Mouse (Mus musculus) midbrain, embryonic 15.5 days (tissue): Measurements from ENCODE around the gene Fam178b. TPM values are rescaled to one million over a fixed set of nuclear protein-coding genes. Genes with fewer than 3 reads are reported as not detected.

Experiments used
- ATAC-seq: fragments of 200-750 bp; cut with Nextera tagmentation; replicated peaks from 2 replicates; pipeline ENCODE4 v1.8.0; 2017; ENCODE audit warnings: moderate TSS enrichment
- H3K27ac ChIP-seq: fragments of 300-500 bp; sonication (generic); 2 replicates; pipeline ENCODE4 v1.5.1; 2015; ENCODE audit warnings: mild to moderate bottlenecking, inconsistent platforms
- H3K27me3 ChIP-seq: fragments of 300-500 bp; sonication (generic); replicated peaks from 2 replicates; pipeline ENCODE4 v1.6.1; 2015; ENCODE audit warnings: inconsistent platforms
- H3K36me3 ChIP-seq: fragments of 300-500 bp; sonication (generic); replicated peaks from 2 replicates; pipeline ENCODE4 v1.6.1; 2015; ENCODE audit warnings: inconsistent platforms
- H3K4me1 ChIP-seq: fragments of 300-500 bp; sonication (generic); 2 replicates; pipeline ENCODE4 v1.6.1; 2015; ENCODE audit warnings: inconsistent platforms
- H3K4me2 ChIP-seq: fragments of 300-500 bp; sonication (generic); 2 replicates; pipeline ENCODE4 v1.6.1; 2015; ENCODE audit warnings: inconsistent platforms, mild to moderate bottlenecking, moderate library complexity
- H3K4me3 ChIP-seq: fragments of 300-500 bp; sonication (generic); 2 replicates; pipeline ENCODE4 v1.5.1; 2015; ENCODE audit warnings: mild to moderate bottlenecking, inconsistent platforms
- H3K9ac ChIP-seq: fragments of 300-500 bp; sonication (generic); 2 replicates; pipeline ENCODE4 v1.6.1; 2015; ENCODE audit warnings: mild to moderate bottlenecking, inconsistent platforms
- H3K9me3 ChIP-seq: fragments of 300-500 bp; sonication (generic); 2 replicates; pipeline ENCODE4 v1.6.1; 2016; ENCODE audit warnings: inconsistent platforms
- whole genome bisulfite sequencing: fragments of 180-500 bp; shearing (Covaris S2); methylation state at CpG from one replicate; pipeline ENCODE4 v1.1.7; 2015; ENCODE audit warnings: mixed read lengths; 5-methylcytosine and 5-hydroxymethylcytosine counted together
- polyA plus RNA-seq: library from polyadenylated mRNA; unstranded; fragments of >200 nt; fragmentation: Nextera tagmentation; extraction: Ambion mirVana; gene quantifications from 2 replicates; pipeline ENCODE4 v1.2.1, GENCODE M21; 2015

Fam178b gene
- polyA plus RNA-seq, 1 experiment from 2014 or later: not detected

DNA sequence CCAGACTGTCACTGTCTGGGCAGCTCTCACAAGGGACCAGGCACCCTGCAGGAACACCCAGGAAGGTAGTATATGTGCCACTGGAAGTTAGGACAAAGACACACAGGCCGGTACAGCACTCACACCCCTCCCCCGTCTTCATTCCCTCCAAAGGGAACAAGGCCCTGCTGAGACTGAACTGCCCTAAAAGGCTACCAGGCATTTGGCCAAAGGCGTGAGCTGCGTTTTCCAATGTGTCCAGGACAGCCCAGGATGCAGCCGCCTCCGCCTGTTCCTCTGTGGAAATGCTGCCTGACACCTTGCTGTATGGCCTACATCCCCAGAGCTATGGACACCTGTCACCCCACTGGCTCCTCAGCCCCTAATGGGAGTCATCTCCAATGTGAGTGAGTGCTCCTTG is 93.5 kb downstream of the Fam178b start:
- no peaks in the 10 kb centered on the region for H3K9me3 ChIP-seq
- H3K4me2 ChIP-seq: no peak overlapping the region
- no peak for ATAC-seq
- H3K36me3 ChIP-seq: no peaks in the 10 kb centered on the region
- WGBS: 42% methylated on average over 6 of the region's 6 CpGs
- peaks cover 5% of the 10 kb centered on the region; the same call in 1 of the 2 replicates for H3K27me3 ChIP-seq
- no peak overlapping the region for H3K9ac ChIP-seq
- no peak overlapping the region for H3K4me3 ChIP-seq
- no peak overlapping the region for H3K27ac ChIP-seq
- H3K4me1 ChIP-seq: peaks cover 10% of the 10 kb centered on the region; the same call in 1 of the 2 replicates

- 71% methylated on average over 13 of the region's 13 CpGs for WGBS
- Histone ChIP-seq H3K9me3 (no peaks in the 10 kb centered on the region), H3K27me3 (peaks cover 5% of the 10 kb centered on the region; the same call in 1 of the 2 replicates), H3K36me3 (no peaks in the 10 kb centered on the region), H3K4me3 (no peak overlapping the region), H3K4me2 (no peak overlapping the region), H3K27ac (no peak overlapping the region), H3K4me1 (peaks cover 10% of the 10 kb centered on the region; the same call in 1 of the 2 replicates), H3K9ac (no peak overlapping the region)
- ATAC-seq: no peak; the same call in 1 of the 2 replicates
Measured at GRCm38 (mm10) chr1:36588476-36589450, 94.2 kb downstream of the Fam178b start.

DNA sequence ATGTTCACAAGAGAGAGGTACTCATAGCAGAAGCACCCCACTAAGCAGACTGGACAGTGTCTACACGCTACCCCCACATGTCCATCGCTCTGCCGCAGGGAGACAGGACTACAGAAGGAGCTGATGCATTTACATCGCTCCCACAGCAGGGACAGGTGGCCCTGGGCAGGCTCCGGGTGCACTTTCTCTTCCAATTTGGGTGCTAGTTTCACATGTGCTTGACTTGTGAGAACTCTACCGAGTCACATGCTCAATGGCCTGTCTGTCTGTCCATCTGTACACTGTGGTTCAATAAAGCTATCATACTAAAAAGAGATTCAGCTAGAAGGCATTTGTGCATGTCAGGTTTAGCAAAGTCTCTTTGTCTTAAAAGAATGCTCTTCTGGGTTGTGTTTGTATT is 95.1 kb downstream of the Fam178b start:
- H3K4me1 ChIP-seq: peaks cover 10% of the 10 kb centered on the region; the same call in 1 of the 2 replicates
- WGBS: 88% methylated on average over 6 of the region's 6 CpGs
- H3K9ac ChIP-seq: no peak overlapping the region
- no peaks in the 10 kb centered on the region for H3K36me3 ChIP-seq
- no peak overlapping the region for H3K4me2 ChIP-seq
- no peak overlapping the region for H3K27ac ChIP-seq
- peaks cover 7% of the 10 kb centered on the region; the same call in 1 of the 2 replicates for H3K27me3 ChIP-seq
- H3K9me3 ChIP-seq: no peaks in the 10 kb centered on the region
- H3K4me3 ChIP-seq: no peak overlapping the region
- no peak for ATAC-seq

- Histone ChIP-seq H3K4me2 (no peak overlapping the region), H3K4me1 (peaks cover 11% of the 10 kb centered on the region), H3K27me3 (peaks cover 8% of the 10 kb centered on the region; the same call in 1 of the 2 replicates), H3K9me3 (no peaks in the 10 kb centered on the region), H3K4me3 (no peak overlapping the region), H3K9ac (no peak overlapping the region), H3K36me3 (no peaks in the 10 kb centered on the region), H3K27ac (no peak overlapping the region)
- 49% methylated on average over 4 of the region's 4 CpGs for WGBS
- ATAC-seq: no peak
Measured at GRCm38 (mm10) chr1:36586288-36586687, 96.7 kb downstream of the Fam178b start.

- no peak overlapping the region for H3K4me3 ChIP-seq
- peaks cover 17% of the 10 kb centered on the region for H3K4me1 ChIP-seq
- H3K9ac ChIP-seq: no peak overlapping the region
- H3K9me3 ChIP-seq: no peaks in the 10 kb centered on the region
- no peak overlapping the region for H3K4me2 ChIP-seq
- ATAC-seq: no peak
- peaks cover 8% of the 10 kb centered on the region; the same call in 1 of the 2 replicates for H3K27me3 ChIP-seq
- H3K36me3 ChIP-seq: no peaks in the 10 kb centered on the region
- no peak overlapping the region for H3K27ac ChIP-seq
- 86% methylated on average over 8 of the region's 8 CpGs for WGBS
Measured at GRCm38 (mm10) chr1:36583408-36584116, 99.4 kb downstream of the Fam178b start.

GRCm38 (mm10) chr1:36582211-36582610 is 100.8 kb downstream of the Fam178b start:
- Histone ChIP-seq H3K36me3 (no peaks in the 10 kb centered on the region), H3K27ac (no peak overlapping the region), H3K9me3 (no peaks in the 10 kb centered on the region), H3K4me3 (no peak overlapping the region), H3K9ac (no peak overlapping the region), H3K27me3 (peaks cover 8% of the 10 kb centered on the region; the same call in 1 of the 2 replicates), H3K4me2 (no peak overlapping the region), H3K4me1 (peaks cover 17% of the 10 kb centered on the region)
- WGBS: 72% methylated on average over 8 of the region's 8 CpGs
- no peak for ATAC-seq

DNA sequence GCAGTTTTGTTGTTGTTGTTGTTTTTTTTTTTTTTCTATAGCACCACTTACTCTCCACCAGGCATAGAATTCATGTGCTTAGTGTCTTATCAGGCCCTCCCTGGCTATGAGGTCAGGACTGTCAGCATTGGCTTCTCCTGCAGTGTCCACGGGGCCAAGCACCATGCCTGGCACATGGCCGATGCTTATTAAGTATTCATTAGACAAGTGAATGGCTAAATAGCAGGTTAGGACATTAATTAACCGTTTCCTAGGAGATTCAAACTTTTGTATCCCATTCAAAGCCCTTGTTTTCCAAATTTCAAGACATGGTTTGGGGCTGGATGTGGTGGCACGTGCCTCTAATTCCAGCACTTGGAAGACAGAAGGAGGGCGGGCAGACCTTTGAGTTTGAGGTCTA is 101.7 kb downstream of the Fam178b start:
- Histone ChIP-seq H3K9ac (no peak overlapping the region), H3K4me1 (peaks cover 17% of the 10 kb centered on the region), H3K4me2 (no peak overlapping the region), H3K9me3 (no peaks in the 10 kb centered on the region), H3K4me3 (no peak overlapping the region), H3K27ac (peak overlapping the region; percentile 84; the same call in 1 of the 2 replicates), H3K27me3 (peaks cover 8% of the 10 kb centered on the region; the same call in 1 of the 2 replicates), H3K36me3 (no peaks in the 10 kb centered on the region)
- no peak for ATAC-seq
- WGBS: 51% methylated on average over 5 of the region's 5 CpGs

DNA sequence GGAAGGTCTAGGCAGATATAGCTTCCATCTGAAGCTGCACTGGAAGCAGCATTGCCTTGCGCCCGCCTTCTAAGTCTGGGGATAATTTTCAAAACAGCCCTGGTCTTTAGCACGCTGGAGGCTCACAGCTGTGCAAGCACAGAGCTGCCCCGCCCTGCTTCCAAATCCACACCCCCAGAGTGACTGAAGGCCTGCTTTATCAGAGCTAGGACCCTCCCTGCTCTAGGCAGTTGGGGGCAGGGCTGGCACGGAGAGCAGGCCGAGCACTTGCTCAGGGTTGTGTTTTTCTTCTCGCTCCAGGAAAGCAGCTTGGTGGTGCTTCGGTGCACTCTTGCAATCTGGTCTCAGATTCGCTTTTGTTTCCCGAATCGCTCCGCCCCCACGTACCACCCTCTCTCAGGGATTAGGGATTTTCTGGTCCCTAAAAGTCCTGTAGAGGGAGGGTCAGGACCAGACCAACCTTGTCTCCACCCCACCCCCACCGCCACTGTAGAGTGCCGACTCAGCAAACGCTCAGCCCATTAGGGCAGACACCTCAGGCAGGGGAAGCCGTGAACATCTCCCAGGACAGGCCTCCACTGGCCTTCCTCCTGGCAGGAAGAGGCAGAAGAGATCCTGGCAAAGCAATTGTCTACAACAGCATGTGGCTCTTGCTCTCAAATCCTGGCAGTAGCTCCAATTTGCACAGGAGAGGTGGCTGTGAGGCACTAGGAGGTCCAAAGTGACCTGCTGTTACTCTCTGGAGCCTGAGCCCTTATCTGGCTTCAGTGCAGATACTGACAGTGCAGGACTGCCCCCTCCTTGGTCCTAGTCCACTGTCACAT is 102.4 kb downstream of the Fam178b start:
- Histone ChIP-seq H3K4me1 (peaks cover 17% of the 10 kb centered on the region), H3K4me2 (peak overlapping the region; percentile 30), H3K36me3 (no peaks in the 10 kb centered on the region), H3K4me3 (no peak overlapping the region), H3K9me3 (no peaks in the 10 kb centered on the region), H3K27ac (peak overlapping the region; percentile 84), H3K9ac (peak overlapping the region; percentile 15), H3K27me3 (peaks cover 6% of the 10 kb centered on the region; the same call in 1 of the 2 replicates)
- WGBS: under 1% methylated on average over 17 of the region's 17 CpGs
- ATAC-seq: peak; percentile 89

DNA sequence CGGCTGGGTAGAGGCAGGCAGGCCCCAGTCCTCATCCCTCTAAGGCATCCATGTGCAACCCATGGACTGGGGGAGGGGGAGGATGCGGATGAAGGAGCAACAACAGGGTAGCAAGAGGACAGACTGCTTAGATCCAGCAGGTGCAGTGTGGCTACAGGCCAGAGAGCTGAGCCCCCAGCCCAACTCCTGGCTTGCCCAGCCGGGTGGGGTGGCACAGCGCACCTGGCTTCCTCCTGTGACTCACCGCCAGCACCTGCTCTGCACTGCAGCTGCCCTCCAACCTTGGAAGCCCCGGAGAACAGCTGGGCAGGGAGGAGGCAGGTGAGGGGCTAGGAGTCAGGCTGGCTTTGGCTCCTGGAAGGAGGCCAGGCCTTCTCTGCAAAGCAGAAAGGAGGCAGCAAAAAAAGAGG is 103.0 kb downstream of the Fam178b start:
- peak overlapping the region; percentile 15 for H3K9ac ChIP-seq
- H3K27ac ChIP-seq: peak overlapping the region; percentile 84
- 13% methylated on average over 6 of the region's 6 CpGs for WGBS
- H3K4me2 ChIP-seq: peak overlapping the region; percentile 30
- H3K4me3 ChIP-seq: no peak overlapping the region
- peak; percentile 52 for ATAC-seq
- peaks cover 17% of the 10 kb centered on the region for H3K4me1 ChIP-seq
- H3K36me3 ChIP-seq: no peaks in the 10 kb centered on the region
- peaks cover 3% of the 10 kb centered on the region; the same call in 1 of the 2 replicates for H3K27me3 ChIP-seq
- no peaks in the 10 kb centered on the region for H3K9me3 ChIP-seq

DNA sequence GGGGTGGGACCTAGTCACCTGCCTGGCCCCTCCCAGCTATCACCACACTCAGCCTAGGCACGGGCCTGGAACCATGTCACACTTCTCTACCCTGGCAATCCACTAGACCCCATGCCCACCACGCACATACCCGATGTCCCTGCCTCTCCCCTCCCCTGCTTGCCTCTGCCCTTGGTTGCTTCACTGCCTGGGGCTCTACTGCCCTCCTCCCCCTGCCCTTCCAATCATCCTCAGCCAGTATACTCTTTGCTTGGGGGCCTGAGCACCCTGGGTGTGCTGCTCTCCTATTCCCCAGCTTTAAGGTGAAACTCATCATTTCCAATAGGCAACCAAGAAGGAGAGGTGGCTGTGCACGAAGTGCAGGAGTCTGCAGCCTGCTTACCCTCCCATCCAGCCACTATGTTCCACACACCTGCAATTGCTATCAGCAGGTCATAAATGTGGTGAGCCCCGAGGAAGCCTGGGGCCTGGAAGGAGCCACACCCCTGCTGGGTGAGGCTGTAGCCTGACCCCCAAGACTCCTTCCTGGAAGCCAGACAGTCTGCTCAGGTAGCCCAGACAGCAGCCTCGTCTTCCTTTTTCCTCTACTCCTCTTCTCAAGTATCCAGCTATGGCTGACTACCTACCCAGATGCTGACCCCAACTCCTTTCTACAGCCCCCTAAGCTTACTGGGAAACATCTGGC is 105.8 kb downstream of the Fam178b start:
- H3K27me3 ChIP-seq: no peaks in the 10 kb centered on the region
- H3K9ac ChIP-seq: no peak overlapping the region
- H3K36me3 ChIP-seq: no peaks in the 10 kb centered on the region
- H3K9me3 ChIP-seq: no peaks in the 10 kb centered on the region
- no peak overlapping the region for H3K27ac ChIP-seq
- H3K4me2 ChIP-seq: no peak overlapping the region
- ATAC-seq: no peak
- peaks cover 17% of the 10 kb centered on the region for H3K4me1 ChIP-seq
- H3K4me3 ChIP-seq: no peak overlapping the region
- WGBS: 76% methylated on average over 6 of the region's 6 CpGs

DNA sequence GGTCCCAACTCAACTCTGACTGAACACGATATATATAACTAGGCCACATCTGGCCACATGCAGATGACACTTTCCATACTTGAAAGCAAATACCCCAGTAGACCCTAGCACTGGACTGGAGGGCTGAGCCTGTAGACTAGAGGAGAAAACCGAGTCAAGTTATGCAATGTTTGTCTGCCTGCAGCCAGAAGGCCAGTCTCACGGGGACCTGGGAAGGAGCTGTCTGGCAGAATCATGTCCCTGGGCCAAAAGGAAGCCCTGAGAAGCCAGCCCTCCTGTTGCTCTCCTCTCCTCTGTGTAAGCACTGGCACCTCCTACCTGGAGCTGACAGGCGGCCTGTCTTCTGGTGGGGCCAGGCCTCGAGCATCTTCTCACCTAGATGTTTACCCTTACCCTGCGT is 107.6 kb downstream of the Fam178b start:
- Histone ChIP-seq H3K27me3 (no peaks in the 10 kb centered on the region), H3K4me1 (peaks cover 7% of the 10 kb centered on the region), H3K9me3 (no peaks in the 10 kb centered on the region), H3K4me2 (no peak overlapping the region), H3K27ac (no peak overlapping the region), H3K36me3 (no peaks in the 10 kb centered on the region), H3K4me3 (no peak overlapping the region), H3K9ac (no peak overlapping the region)
- no peak for ATAC-seq
- 65% methylated on average over 6 of the region's 6 CpGs for WGBS
